Mouse (Mus musculus): Measurements from ENCODE around the gene Slc10a6. TPM values are rescaled to one million over a fixed set of nuclear protein-coding genes. Genes with fewer than 3 reads are reported as not detected.

Gene Slc10a6
- polyA plus RNA-seq, 1 experiment = 0.03 TPM

DNA sequence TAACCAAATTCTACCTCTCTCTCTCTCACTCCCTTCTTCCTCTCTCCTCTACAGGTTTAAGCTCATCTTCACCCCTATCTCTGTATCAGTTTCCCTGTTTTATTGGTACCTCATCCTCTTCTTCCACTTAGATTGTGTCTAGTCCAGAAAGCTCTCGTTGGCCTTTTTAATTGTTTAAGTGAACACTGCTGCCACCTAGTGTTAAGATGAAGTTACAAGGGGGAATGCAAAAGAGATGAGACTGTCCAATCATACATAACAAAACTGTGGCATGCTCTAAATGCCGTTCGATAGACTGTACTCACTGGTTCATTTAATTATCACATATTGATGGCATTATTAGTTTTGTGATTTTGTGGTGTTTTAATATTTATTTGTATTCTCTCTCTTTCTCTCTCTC lies 30.4 kb upstream of the Slc10a6 start:
- H3K9me3 ChIP-seq (ENCODE audit: control insufficient read depth, low read length) = no peaks in the 10 kb centered on the region
- H3K4me3 ChIP-seq (replicated peaks) = no peak overlapping the region
- H3K36me3 ChIP-seq (ENCODE audit: control insufficient read depth) = no peaks in the 10 kb centered on the region
- peaks cover 7% of the 10 kb centered on the region for H3K27me3 ChIP-seq (ENCODE audit: control insufficient read depth)
- H3K4me1 ChIP-seq (ENCODE audit: control insufficient read depth) = peaks cover 12% of the 10 kb centered on the region
- TF ChIP-seq GATA1 (IDR thresholded peaks at IDR 0.05; ENCODE audit: low read length) (no peak), TAL1 (IDR thresholded peaks at IDR 0.05; ENCODE audit: low read length) (no peak)

DNA sequence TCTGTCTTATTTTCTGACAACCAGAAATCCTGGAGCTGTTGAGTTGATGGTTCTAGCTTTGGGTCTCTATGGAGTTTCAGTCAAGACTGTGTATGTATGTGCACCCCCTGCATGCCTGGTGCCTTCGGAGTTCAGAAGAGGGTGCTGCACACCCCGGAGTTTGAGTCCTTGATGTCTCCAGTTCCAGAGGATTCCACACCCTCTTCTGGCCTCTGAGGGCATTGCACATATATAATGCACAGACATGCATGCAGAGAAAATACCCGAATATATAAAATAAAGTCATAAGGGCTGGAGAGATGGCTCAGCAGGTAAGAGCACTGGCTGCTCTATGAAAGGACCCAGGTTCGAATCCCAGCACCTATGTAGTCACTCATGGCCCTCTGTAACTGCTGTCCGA lies 29.7 kb upstream of the Slc10a6 start:
- Histone ChIP-seq H3K4me1 (ENCODE audit: control insufficient read depth) (peaks cover 12% of the 10 kb centered on the region), H3K9me3 (ENCODE audit: control insufficient read depth, low read length) (no peaks in the 10 kb centered on the region), H3K4me3 (replicated peaks) (no peak overlapping the region), H3K36me3 (ENCODE audit: control insufficient read depth) (no peaks in the 10 kb centered on the region), H3K27me3 (ENCODE audit: control insufficient read depth) (peaks cover 7% of the 10 kb centered on the region)
- TF ChIP-seq TAL1 (IDR thresholded peaks at IDR 0.05; ENCODE audit: low read length) = no peak
- no peak for TF ChIP-seq GATA1 (IDR thresholded peaks at IDR 0.05; ENCODE audit: low read length)

DNA sequence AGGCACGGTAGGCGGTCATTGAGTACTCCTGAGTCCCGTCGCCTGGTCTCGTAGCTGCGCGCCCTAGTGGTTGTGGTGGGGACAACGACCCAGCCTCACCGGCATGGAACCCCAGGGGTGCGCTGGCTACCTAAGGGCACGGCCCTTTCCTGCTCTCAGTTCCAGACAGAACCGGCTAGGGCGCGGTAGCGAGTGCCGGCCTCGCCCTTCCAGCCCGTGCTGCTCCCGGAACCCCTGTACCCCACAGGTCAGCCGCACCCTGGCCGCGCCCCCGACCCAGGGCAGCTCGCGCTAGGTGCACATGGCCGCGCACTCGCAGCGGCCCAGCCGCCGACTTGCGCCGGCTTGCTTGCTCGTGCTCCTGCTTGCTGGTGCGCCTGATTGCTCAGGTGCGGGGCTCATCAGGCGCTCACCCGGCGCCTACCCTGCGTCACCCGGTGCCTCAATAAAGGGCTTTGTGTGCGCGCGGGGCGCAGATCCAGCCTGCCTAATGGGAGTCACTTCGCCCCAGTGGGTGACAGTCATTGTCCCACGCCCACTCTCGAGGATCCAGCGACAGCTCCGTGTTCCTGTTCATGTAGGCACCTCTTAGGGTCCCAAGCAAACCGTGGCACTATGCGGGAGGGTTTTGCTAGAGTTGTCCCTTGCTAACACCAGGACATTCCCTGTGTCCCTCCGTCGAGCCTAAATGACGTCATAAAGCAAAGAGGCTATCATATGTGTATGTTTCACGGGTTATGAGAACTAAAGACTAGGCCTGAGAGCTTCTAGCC lies 26.3 kb upstream of the Slc10a6 start, which contains the start of gene 1700016H13Rik:
TSS of gene 1700016H13Rik (minus strand) at position 665 of the 773 bp plus-strand sequence.
- peak within 1 kb of the TSS; percentile 63 for H3K4me3 ChIP-seq (replicated peaks)
- H3K27me3 ChIP-seq (ENCODE audit: control insufficient read depth) = peaks cover 7% of the 10 kb centered on the region
- H3K36me3 ChIP-seq (ENCODE audit: control insufficient read depth) = no peaks in the 10 kb centered on the region
- H3K4me1 ChIP-seq (ENCODE audit: control insufficient read depth) = peaks cover 12% of the 10 kb centered on the region
- TF ChIP-seq TAL1 (IDR thresholded peaks at IDR 0.05; ENCODE audit: low read length) (no peak), GATA1 (IDR thresholded peaks at IDR 0.05; ENCODE audit: low read length) (no peak)
- H3K9me3 ChIP-seq (ENCODE audit: control insufficient read depth, low read length) = no peaks in the 10 kb centered on the region

DNA sequence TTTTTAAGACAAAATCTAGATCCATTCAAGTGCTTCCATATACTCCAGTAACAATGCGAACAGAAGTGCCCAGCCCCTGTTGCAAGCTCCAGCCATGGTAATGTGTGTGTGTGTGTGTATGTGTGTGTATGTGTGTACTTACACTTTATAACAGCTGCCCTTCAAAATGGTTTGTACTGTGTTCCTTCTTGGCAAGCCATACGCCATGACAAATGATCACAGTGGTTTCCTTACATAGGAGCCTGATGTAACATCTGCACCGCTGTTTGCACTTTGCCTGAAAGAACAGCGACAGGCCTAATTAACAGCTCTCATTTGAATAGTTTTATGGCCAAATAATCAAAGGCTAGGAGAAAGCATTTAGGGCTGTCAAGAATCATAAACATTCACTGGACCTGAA lies 25.6 kb upstream of the Slc10a6 start:
- Histone ChIP-seq H3K27me3 (ENCODE audit: control insufficient read depth) (peaks cover 7% of the 10 kb centered on the region), H3K36me3 (ENCODE audit: control insufficient read depth) (no peaks in the 10 kb centered on the region), H3K4me3 (replicated peaks) (no peak overlapping the region), H3K9me3 (ENCODE audit: control insufficient read depth, low read length) (no peaks in the 10 kb centered on the region), H3K4me1 (ENCODE audit: control insufficient read depth) (peaks cover 12% of the 10 kb centered on the region)
- TF ChIP-seq TAL1 (IDR thresholded peaks at IDR 0.05; ENCODE audit: low read length) = no peak
- no peak for TF ChIP-seq GATA1 (IDR thresholded peaks at IDR 0.05; ENCODE audit: low read length)

DNA sequence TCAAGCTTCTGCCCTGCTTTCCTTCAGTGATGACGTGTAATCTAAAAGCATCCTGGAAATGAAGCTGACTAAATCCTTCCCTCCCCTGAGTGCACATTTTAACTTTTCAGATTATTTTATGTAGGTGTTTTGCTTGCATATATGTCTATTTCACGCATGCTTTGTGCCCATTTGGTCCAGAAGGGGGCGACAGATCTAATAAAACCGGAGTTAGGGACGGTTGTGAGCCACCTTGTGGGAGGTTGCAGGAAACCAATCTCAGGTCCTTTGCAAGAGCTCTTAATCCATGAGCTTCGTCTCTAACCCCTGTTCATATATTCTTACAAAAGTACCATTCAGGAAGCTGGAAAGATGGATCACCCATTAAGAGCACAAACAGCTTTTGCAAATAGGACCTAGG lies 25.0 kb upstream of the Slc10a6 start:
- Histone ChIP-seq H3K9me3 (ENCODE audit: control insufficient read depth, low read length) (no peaks in the 10 kb centered on the region), H3K36me3 (ENCODE audit: control insufficient read depth) (no peaks in the 10 kb centered on the region), H3K4me3 (replicated peaks) (no peak overlapping the region), H3K27me3 (ENCODE audit: control insufficient read depth) (peaks cover 7% of the 10 kb centered on the region), H3K4me1 (ENCODE audit: control insufficient read depth) (peaks cover 12% of the 10 kb centered on the region)
- no peak for TF ChIP-seq TAL1 (IDR thresholded peaks at IDR 0.05; ENCODE audit: low read length)
- TF ChIP-seq GATA1 (IDR thresholded peaks at IDR 0.05; ENCODE audit: low read length) = no peak

DNA sequence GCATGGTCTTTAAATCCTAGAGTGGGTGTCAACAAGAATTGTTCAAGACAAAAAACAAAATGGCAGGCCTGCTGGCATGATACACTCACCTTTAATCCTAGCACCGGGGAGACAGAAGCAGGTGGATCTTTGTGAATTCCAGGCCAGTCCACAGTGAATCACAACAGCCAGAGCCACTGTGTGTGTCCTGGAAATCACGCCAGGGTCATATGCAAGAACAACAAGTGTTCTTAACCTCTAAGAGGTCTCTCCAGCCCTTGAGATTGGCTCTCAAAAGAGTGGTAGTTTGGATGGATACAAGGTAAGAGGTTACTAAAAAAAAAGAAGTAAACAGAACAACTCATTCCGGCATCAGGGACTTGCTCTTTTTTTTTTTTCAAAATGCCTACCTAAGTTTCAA lies 18.1 kb upstream of the Slc10a6 start:
- H3K9me3 ChIP-seq (ENCODE audit: control insufficient read depth, low read length) = no peaks in the 10 kb centered on the region
- no peak for TF ChIP-seq GATA1 (IDR thresholded peaks at IDR 0.05; ENCODE audit: low read length)
- TF ChIP-seq TAL1 (IDR thresholded peaks at IDR 0.05; ENCODE audit: low read length) = no peak
- no peaks in the 10 kb centered on the region for H3K27me3 ChIP-seq (ENCODE audit: control insufficient read depth)
- H3K4me3 ChIP-seq (replicated peaks) = no peak overlapping the region
- no peaks in the 10 kb centered on the region for H3K4me1 ChIP-seq (ENCODE audit: control insufficient read depth)
- H3K36me3 ChIP-seq (ENCODE audit: control insufficient read depth) = no peaks in the 10 kb centered on the region

DNA sequence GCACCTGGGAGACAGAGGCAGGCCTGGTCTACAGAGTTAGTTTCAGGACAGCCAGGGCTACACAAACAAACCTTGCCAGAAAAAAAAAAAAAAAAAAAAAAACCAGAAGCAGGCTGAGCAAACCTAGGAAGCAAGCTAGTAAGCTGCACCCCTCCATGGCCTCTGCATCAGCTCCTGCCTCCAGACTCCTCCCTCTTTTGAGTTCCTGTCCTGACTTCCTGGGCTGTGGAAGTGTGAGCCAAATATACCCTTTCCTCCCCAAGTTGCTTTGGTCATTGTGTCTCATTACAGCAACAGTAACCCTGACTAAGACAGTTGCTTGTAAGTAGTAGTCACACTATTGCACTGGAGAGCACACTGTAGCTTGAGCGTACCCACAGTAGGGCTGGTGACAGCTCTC lies 15.0 kb upstream of the Slc10a6 start:
- Histone ChIP-seq H3K4me1 (ENCODE audit: control insufficient read depth) (no peaks in the 10 kb centered on the region), H3K36me3 (ENCODE audit: control insufficient read depth) (no peaks in the 10 kb centered on the region), H3K4me3 (replicated peaks) (no peak overlapping the region), H3K27me3 (ENCODE audit: control insufficient read depth) (no peaks in the 10 kb centered on the region), H3K9me3 (ENCODE audit: control insufficient read depth, low read length) (no peaks in the 10 kb centered on the region)
- TF ChIP-seq TAL1 (IDR thresholded peaks at IDR 0.05; ENCODE audit: low read length) (no peak), GATA1 (IDR thresholded peaks at IDR 0.05; ENCODE audit: low read length) (no peak)

DNA sequence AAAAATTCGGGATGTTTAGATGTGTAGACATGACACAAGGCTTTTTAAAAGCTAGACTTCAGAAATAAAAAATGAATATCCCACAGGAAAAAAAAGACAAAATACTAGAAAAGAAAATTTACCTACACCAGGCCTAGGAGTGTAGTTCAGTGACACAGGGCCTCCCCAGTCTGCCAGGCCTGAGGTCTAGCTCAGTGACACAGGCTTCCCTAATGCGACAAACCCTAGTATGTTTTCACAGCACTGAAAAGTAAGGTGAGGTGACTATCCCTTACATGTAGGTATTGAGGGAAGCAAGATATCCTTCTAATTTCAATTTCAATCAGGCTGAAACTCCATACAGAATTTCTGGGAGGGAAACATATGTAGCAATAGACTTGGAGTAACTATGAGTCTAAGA lies 8.0 kb upstream of the Slc10a6 start:
- no peaks in the 10 kb centered on the region for H3K27me3 ChIP-seq (ENCODE audit: control insufficient read depth)
- H3K4me3 ChIP-seq (replicated peaks) = no peak overlapping the region
- H3K4me1 ChIP-seq (ENCODE audit: control insufficient read depth) = no peaks in the 10 kb centered on the region
- H3K36me3 ChIP-seq (ENCODE audit: control insufficient read depth) = no peaks in the 10 kb centered on the region
- no peak for TF ChIP-seq TAL1 (IDR thresholded peaks at IDR 0.05; ENCODE audit: low read length)
- TF ChIP-seq GATA1 (IDR thresholded peaks at IDR 0.05; ENCODE audit: low read length) = no peak
- no peaks in the 10 kb centered on the region for H3K9me3 ChIP-seq (ENCODE audit: control insufficient read depth, low read length)

DNA sequence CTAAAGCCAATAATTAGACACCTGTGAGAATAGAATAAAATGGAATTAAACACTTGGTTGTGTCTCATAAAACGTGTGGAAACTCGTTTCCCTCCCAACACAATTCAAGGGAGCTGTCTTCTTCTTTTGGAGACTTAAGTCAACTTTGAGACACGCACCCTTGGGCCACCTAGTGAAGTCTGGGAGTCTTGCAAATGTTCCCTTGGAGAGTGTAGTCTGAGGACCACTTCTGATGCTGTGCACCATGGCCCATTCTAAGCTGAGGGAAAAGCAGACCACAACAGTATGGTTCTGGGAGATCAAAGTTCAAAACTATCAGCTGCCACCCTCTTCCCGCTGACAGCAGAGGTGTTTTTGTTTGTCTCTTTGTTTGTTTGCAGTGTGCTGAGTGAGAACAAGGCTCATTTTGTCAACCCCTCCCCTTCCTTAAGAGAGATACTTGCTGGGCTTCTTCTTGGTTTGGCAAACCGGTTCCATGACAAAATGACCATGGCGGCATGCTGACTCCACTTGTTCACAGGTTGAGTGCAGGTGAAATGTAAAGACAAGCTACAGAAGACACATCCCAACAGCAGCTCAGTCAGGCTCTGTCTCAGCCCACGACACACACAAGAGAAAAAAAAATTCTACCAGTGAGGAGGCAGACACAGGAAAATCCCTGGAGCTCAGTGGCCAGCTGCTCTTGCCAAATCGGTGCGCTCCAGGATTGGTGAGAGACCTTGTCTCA lies 814 bp upstream of the Slc10a6 start:
- no peaks in the 10 kb centered on the region for H3K27me3 ChIP-seq (ENCODE audit: control insufficient read depth)
- no peaks in the 10 kb centered on the region for H3K36me3 ChIP-seq (ENCODE audit: control insufficient read depth)
- TF ChIP-seq TAL1 (IDR thresholded peaks at IDR 0.05; ENCODE audit: low read length) (no peak), GATA1 (IDR thresholded peaks at IDR 0.05; ENCODE audit: low read length) (no peak)
- H3K9me3 ChIP-seq (ENCODE audit: control insufficient read depth, low read length) = no peaks in the 10 kb centered on the region
- H3K4me3 ChIP-seq (replicated peaks) = no peak overlapping the region
- no peaks in the 10 kb centered on the region for H3K4me1 ChIP-seq (ENCODE audit: control insufficient read depth)
